Mouse (Mus musculus): ENCODE data around the gene March10. TPM values are rescaled to one million over a fixed set of nuclear protein-coding genes. Genes with fewer than 3 reads are reported as not detected.

Gene March10
- total RNA-seq, 2 experiments from 2014 or later = not detected

DNA sequence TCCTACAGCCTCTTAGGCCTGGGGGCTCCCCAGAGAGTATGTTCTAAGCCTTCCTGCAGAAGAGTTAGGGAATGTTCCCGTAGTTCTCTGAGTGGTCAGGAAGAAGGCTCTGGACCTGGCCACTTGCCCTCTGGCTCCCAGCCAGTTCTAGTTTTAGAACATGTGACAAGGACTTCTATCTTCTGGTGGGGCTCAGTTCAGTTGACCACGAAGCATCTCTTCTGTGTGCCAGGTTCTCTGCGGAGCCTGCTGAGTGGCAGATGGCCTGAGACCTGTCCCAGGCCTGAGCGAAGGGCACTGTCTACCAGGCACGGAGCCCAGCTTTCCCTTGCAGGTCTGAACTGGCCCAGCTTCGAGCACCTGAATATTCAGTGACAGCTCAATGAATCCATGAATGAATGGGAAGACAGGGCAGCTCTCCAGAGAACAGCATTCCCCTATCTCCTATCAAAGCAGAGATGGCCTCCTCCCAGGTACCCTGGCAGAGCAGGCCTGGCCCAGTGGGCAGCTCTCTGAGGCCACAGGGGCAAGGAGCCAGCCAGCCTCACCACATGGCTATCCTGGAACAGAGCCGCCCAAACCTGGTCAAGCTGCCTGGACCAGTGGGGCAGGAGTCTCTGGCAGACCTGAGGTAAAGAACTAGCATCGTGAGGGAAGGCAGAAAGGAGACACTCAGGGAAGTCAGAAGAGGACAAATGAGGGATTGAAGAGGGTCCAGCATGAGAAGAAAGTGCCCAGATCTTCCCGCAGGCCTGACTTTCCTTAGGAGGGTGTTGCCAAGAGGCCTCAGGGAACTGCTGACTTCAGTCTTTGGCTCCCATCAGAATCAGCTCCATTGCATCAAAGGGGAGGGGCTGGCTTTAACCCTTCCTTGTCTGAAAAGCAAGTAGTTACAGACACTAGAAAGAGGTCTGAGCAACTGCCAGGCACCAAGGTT is 103.3 kb downstream of the March10 start:
- peak; percentile 92 to 93 for DNase-seq

- DNase-seq = peak in 1 of 2 experiments; percentile 7
Observed at GRCm38 (mm10) chr11:105352152-105352551, 104.4 kb downstream of the March10 start.

GRCm38 (mm10) chr11:105350643-105351042 is 105.9 kb downstream of the March10 start:
- DNase-seq = no peak

DNA sequence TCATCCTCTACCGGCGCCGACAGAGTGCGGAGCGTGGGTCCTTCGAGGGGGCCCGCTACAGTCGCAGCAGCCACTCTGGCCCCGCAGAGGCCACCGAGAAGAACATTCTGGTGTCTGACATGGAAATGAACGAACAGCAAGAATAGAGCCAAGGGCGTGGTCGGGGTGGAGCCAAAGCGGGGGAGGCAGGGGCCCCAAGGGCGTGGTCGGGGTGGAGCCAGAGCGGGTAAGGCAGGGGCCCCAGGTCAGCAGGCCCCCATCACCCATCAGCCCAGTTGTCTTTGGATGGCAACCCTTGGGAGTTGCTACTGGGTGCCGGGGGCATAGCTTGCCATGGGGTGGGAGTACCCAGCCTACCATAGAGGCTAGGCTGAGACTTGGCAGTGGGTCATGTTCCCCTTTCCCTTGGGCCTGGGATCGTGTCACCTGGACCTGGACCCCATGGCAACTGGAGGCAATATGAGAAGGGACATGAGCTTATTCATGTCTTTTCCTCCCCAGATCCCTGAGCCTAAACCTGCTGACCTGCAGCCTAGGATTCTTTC is 106.7 kb downstream of the March10 start:
- peak in 1 of 2 experiments; percentile 2 for DNase-seq

DNA sequence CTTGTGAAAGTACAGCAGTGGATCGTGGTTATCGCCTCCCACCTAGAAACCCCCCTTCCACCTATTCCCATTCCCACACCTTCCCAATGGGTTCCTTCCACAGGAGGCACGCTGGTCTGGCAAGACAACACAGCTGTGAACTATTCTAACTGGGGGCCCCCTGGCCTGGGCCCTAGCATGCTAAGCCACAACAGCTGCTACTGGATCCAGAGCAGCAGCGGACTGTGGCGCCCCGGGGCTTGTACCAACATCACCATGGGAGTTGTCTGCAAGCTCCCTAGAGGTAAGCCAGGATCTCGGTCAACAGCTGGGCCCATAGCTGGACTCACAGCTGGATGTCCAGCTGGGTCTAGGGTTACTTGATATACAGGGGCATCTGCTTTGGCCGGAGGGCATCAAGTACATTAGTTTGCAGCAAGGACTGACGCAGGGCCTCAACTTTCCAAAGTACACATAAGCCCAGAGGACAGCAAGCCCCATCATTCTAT is 108.0 kb downstream of the March10 start:
- DNase-seq = peak in 1 of 2 experiments; percentile 4

- DNase-seq = peak; percentile 80 to 89
Observed at GRCm38 (mm10) chr11:105347162-105348161, 109.1 kb downstream of the March10 start.

DNA sequence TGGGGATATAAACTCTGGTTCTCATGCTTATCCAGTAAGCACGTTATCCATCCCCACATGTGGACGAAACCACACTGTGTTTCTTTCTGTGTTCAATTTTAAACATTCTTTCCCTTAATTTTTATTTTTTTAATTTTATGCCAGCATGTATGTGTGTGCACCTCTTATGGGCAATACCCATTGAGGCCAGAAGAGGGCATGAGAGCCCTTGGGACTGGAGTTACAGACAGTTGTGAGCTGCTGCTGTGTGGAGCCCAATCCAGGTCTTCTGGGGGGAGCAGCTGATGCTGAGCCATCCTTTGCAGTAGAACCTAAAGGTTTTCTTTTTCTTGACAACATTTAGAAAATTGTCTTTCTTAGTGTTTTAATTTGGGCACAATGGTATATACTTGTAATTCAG is 111.3 kb downstream of the March10 start:
- DNase-seq = peak in 1 of 2 experiments; percentile 51

DNA sequence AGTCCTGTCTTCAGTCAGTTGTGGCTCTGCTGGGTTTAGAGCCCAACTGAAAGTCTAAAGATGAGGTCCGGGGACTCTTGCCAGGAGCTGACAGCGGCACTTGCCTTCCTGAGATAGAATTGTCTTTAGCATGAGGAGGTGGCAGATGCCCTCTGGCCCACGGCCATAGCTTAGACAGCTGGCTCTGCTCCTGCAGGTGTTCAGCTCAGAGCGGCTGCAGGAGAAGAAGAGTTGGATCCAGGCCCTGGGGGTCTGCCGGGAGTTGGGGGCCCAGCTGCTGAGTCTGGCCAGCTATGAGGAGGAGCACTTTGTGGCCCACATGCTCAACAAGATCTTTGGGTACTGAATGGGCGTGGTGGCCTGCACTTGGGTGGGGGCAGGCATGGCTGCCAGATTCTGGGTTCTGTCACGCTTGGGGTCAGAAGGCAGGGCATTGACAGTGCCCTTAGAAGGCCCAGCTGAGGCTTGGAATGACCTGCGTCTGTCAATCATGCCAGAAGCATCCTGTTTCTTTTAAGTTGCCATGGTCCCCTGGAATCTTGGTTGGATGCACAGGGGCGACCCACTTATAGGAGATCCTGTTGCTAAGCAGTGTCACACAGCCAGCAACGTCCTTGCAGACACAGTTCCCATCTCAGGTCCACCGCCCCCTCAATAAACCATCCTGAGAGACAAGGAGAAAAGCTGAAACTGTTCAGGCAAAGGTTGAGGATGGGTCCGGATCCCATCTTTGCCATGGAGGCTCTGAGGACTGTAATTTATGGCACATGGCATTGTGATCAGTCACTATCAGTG is 117.7 kb downstream of the March10 start:
- DNase-seq = no peak

DNA sequence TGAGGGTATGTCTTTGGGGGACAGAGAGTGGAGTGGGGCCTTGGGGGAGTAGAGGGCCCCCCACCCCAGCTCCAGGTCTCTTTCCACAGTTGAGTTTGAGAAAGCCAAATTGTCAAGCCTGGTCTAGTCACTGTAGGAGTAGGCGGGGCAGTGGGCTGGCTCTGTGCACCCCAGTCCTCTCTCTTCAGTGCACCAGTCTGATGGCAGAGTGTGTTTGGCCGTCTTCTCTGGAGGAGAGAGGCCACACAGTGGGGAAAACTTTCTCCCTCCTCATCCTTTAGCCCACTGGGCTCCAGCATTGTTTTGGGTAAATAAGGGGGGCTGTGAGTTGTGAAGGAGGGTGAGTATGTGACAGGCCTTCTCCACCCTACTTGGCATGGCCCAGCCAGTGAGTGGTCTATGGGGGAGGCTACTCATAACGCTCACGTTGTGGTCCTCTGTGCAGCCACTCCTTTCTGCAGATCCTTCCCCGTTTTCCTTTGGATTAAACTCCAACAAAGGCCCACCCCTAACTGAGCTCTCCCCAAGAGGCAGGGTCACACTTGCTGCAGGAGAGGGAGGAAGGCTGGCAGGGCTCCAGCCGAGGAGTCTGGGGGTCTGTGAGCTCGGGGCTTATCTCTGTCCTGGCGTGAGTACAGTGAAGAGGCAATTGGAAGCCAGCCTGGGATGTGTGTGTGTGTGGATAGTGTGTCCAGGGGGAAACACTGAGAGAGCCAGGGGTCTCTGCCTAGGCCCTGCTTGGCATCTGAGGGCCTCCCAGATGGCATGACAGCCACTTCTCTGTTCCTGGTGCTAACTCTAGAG is 122.5 kb downstream of the March10 start:
- no peak for DNase-seq

GRCm38 (mm10) chr11:105332468-105332867 is 124.1 kb downstream of the March10 start:
- peak; percentile 39 to 72 for DNase-seq

- peak; percentile 48 to 58 for DNase-seq
Observed at GRCm38 (mm10) chr11:105331732-105332131, 124.8 kb downstream of the March10 start.

DNA sequence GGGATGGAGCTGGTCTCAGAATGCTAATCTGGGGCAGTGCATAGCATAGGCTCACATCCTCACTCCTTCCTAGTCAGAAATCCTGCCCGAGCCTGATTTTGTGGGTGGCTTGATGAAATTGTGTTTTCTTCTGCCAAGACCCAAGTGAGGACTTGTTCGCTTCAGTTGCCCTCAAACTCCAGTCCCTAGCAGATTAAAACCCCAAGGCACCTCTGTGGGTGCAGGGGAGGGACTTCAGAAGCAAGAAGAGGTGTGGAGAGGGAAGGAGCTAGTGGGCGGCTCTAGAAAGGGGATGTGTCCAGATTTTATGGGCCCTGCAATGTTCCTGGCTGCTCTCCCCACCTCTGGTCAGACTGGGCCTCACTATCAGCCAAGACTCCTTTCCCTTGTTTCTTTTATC is 125.4 kb downstream of the March10 start:
- DNase-seq = no peak

GRCm38 (mm10) chr11:105329962-105330361 is 126.6 kb downstream of the March10 start:
- no peak for DNase-seq

- DNase-seq = no peak
Observed at GRCm38 (mm10) chr11:105327101-105327500, 129.4 kb downstream of the March10 start.

DNA sequence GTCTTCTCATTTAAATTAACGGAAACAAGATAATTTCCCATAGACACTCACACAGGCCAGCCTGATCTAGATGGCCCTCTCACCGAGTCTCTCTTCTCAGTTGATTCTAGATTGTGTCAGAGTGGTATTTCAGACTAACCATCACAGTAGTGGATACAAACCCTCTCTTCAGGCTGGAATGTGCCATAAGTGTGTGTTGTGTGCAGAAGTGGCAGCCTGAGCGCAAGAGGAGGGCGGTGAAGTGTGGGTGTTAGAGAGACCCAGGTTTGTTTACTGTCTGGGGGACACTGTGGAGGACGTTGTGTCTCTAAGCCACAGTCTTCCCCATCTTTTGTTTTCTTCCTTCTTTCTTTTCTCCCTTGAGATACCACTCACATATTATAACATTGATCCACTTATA is 133.0 kb downstream of the March10 start:
- DNase-seq = no peak

DNA sequence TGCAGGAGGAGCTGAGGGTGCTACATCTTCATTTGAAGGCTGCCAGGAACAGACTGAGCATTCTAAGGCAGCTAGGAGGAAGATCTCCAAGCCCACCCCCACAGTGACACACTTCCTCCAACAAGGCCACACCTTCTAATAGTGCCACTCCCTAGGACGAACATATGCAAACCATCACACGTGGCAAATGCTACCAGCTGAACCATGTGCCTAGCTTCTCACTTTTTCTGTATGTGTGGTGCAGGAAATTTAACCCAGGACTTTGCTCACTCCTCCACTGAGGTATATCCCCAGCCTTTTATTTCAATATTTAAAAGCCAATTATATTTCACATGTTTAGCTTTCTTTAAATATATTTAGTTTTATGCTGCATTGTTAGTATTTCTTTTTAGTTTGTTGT is 135.4 kb downstream of the March10 start:
- no peak for DNase-seq

DNA sequence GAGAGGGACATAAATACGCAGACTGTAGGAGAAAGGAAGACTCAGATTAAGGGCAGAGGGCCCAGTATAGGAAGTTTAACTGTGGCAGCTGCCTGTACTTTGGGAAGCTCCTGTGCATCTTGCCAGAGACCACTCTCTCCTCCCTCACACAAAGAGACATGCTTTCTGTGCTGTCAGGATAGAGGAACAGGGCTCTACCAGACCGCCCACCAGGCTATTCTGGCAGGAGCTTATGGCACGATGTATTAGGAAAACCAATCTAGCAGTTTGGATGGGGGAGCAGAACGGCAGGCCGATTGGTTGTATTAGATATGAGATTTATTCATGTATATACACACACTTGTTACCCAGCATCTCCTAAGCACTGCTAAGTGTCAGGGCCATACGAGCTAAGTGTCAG is 138.8 kb downstream of the March10 start:
- DNase-seq = no peak

DNA sequence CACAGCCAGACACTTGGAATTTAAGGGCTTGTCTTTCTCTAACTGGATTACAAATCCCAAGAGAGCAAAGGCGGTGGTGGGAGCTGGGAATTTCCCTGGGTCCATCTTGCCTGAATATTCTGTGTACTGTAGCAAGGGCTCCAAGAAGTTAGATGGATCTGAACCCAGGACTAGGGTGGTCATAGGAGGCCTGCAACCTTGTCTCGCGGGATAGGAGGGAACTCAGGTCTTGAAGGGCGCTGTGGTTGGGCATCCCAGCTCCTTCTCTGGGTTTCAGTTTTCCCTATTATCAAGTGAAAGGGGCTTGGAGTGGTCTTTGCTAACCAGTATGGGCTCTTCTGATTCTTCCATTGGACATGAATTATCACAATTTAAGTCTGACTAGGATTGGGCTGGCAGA is 140.4 kb downstream of the March10 start:
- no peak for DNase-seq

DNA sequence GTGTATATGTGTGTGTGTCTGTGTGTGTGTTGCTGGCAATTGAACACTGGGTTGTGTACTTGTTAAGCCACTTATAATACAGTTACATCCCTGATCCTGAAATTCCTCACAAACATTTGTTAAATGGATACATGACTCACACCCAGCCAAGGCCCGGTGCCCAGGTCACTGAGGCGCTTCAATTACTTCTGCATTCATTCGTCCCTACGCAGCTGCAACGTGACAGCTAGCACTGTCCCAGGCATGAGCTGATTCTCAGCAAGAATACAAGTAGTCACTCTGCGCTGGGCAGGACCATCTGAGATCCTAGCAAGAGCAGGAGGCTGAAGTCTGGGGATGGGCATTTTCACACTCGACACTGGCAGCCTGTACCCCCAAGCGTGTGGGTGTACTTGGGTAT is 141.2 kb downstream of the March10 start:
- no peak for DNase-seq

GRCm38 (mm10) chr11:105313633-105314014 is 142.9 kb downstream of the March10 start:
- DNase-seq = no peak
